Mouse (Mus musculus): ENCODE measurements around the gene Eppin.

DNA sequence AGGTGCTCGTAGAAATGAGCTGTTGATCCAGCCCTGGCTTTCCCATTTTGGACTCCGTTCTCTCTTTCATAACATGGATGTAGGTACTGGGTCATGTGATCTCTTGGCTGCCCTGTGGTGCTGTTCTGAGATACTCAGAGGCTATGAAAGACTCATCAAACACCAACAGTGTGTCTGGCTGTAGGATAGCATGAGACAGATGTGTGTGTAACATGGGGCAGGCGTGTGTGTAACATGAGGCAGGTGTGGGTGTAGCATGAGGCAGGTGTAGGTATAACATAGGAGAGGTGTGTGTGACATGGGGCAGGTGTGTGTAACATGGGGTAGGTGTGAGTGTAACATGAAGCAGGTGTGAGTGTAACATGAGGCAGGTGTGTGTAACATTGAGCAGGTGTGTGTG is 22.0 kb upstream of the Eppin start:
- TF ChIP-seq CTCF (IDR thresholded peaks at IDR 0.05) (no peak), POLR2A (IDR thresholded peaks at IDR 0.05; ENCODE audit: insufficient read depth, low read depth, low read length) (no peak)
